Mouse (Mus musculus): ENCODE data around the gene Glud1.

DNA sequence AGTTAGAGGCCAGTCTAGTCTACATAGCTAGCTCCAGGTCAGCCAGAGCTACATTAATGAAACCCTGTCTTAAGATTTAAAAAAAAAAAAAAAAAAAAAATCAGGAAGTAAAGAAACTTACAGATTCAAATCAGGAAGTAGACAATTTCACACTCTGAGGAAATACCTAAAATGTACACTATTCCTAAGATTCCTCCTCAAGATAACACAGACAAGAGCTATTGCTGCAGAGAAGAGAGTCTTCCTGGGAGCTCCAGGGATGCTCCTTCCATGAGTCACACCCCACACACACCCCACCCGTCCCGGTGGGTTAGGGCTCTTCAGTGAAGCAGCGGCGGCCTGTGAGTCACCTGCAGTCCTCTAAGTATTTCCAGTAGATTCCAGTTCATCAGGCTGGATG lies 13.5 kb upstream of the Glud1 start:
- TF ChIP-seq CTCF (IDR thresholded peaks at IDR 0.05) (no peak), EP300 (IDR thresholded peaks at IDR 0.05) (no peak; the same call in 1 of the 2 replicates)
